Mouse (Mus musculus): ENCODE measurements around the gene Gas6.

DNA sequence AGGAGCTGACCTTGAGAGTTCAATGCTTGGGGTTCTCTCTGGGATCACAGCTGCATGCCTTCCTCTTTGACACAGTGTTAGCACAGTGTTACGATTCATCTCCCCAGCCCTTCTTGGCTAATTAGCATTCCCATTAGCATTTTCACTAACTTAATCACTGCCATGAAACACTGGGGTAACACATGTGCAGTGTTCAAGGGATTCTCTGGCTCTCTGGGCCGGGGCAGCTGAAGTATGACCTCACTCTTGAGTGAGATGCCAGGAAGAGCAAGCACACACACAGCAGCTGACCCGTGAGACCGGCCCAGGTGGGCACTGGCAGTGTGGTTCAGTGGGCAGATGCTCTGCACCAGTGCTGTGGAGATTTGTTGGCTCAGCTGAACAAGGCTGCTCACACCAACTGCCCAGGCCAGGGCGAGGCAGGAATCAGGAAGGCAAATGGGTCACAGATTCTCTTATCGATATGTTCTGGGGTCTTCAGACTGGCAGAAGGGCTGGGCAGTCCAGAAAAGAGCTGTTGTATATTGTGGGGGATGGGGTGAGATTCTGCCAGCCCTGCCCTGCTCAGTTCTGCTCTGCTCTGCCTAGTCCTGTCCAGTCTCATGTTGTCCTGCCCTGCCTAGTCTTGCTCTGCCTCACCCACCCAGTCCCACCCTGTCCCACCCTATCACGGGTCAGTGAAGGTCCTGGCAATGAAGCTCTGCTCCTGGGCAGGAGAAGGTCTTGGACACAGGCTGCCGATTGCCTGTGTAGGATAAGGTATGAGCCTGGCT lies 39.8 kb downstream of the Gas6 start:
- TF ChIP-seq EP300 (IDR thresholded peaks at IDR 0.05; ENCODE audit: low read depth), result no peak
- no peak for TF ChIP-seq CTCF (IDR thresholded peaks at IDR 0.05; ENCODE audit: low read depth)

Measured in liver, postnatal 0 days (tissue).